27 mouse cellular contexts compared by ENCODE assay signal in genomic region chr6:34124401-34124800, GRCm38 (mm10). TPM values are rescaled to one million over a fixed set of nuclear protein-coding genes. Genes with fewer than 3 reads are reported as not detected.
A peak's percentile ranks its signal among the peaks of the same experiment; 100 is the strongest.
DNase-seq lines count a peak whose midpoint lies in the region; ATAC-seq lines count a peak whose summit lies in the region.
"Had no signal": no experiment of that assay in that cellular context is flagged by ENCODE, and none has a peak within 500 bp of the region (broad histone marks: within the 10 kb centered on the region; RNA-seq: fewer than 3 reads in every experiment).

No protein-coding gene starts in this region.

- H3K27me3 ChIP-seq in limb, embryonic 13.5 days: peaks cover 48% of the 10 kb centered on the region
- no peaks in the 10 kb centered on the region for H3K27me3 ChIP-seq in limb, embryonic 10.5 days (ENCODE audit: low read depth, poor library complexity, severe bottlenecking)
- H3K27me3 ChIP-seq: CH12.LX; forebrain, embryonic 13.5 days; heart, embryonic 13.5 days had no signal

- no peaks in the 10 kb centered on the region for H3K9me3 ChIP-seq in limb, embryonic 13.5 days
- no peaks in the 10 kb centered on the region for H3K9me3 ChIP-seq in limb, embryonic 10.5 days (replicated peaks)
- H3K9me3 ChIP-seq: forebrain, embryonic 10.5 days; forebrain, embryonic 13.5 days; G1E; heart, embryonic 10.5 days; heart, embryonic 13.5 days had no signal

- H3K27ac ChIP-seq in limb, embryonic 13.5 days: no peak overlapping the region
- no peak overlapping the region for H3K27ac ChIP-seq in limb, embryonic 10.5 days
- H3K27ac ChIP-seq: forebrain, embryonic 10.5 days; forebrain, embryonic 13.5 days; heart, embryonic 10.5 days; heart, embryonic 13.5 days; hindbrain, embryonic 14.5 days; hindbrain, postnatal 0 days had no signal

- no peaks in the 10 kb centered on the region for H3K4me1 ChIP-seq in limb, embryonic 13.5 days
- H3K4me1 ChIP-seq in limb, embryonic 10.5 days: no peaks in the 10 kb centered on the region
- H3K4me1 ChIP-seq: forebrain, embryonic 10.5 days; forebrain, embryonic 13.5 days had no signal

- H3K4me3 ChIP-seq in limb, embryonic 13.5 days: no peak overlapping the region
- no peak overlapping the region for H3K4me3 ChIP-seq in limb, embryonic 10.5 days
- H3K4me3 ChIP-seq: forebrain, embryonic 10.5 days; forebrain, embryonic 13.5 days; heart, embryonic 10.5 days; heart, embryonic 13.5 days had no signal

- H3K4me2 ChIP-seq in limb, embryonic 13.5 days (replicated peaks): no peak overlapping the region
- H3K4me2 ChIP-seq: forebrain, embryonic 13.5 days; heart, embryonic 13.5 days; hindbrain, embryonic 14.5 days had no signal

- 84% methylated on average over 2 of the region's 2 CpGs for WGBS in limb, embryonic 13.5 days
- 78% methylated on average over 2 of the region's 2 CpGs for WGBS in limb, embryonic 10.5 days

- no peaks in the 10 kb centered on the region for H3K36me3 ChIP-seq in limb, embryonic 13.5 days
- no peaks in the 10 kb centered on the region for H3K36me3 ChIP-seq in limb, embryonic 10.5 days
- H3K36me3 ChIP-seq: forebrain, embryonic 10.5 days; G1E; heart, embryonic 10.5 days; heart, embryonic 13.5 days had no signal

- no peak overlapping the region for H3K9ac ChIP-seq in limb, embryonic 13.5 days
- H3K9ac ChIP-seq: forebrain, embryonic 13.5 days; heart, embryonic 13.5 days; hindbrain, embryonic 14.5 days had no signal

- peak; percentile 40; the same call in 1 of the 2 replicates for ATAC-seq in limb, embryonic 13.5 days (ENCODE audit: low FRiP score, low read depth)
- no peak for ATAC-seq in granulocyte monocyte progenitor cell, adult 5-6 weeks (replicated peaks; ENCODE audit: poor library complexity, severe bottlenecking)
- ATAC-seq: forebrain, embryonic 13.5 days; forebrain, embryonic 16.5 days; hindbrain, postnatal 0 days; Patski had no signal

- DNase-seq in limb, embryonic 10.5 days (ENCODE audit: low spot score): no peak
- peak; percentile 50 for DNase-seq in thymus, postnatal 0 days (ENCODE audit: low spot score)
- DNase-seq in thymus, postnatal 25 days: peak; percentile 48
- no peak for DNase-seq in urinary bladder, postnatal 10 days (ENCODE audit: low spot score)
- DNase-seq: adrenal gland, postnatal 10 days; adrenal gland, postnatal 36 days; B cell, adult 2 months; cerebellum, adult 18-20 months; cerebellum, adult 9-10 months; cerebellum, postnatal 14 days; gastrocnemius, postnatal 10 days; gastrocnemius, postnatal 36 days; heart, adult 18-20 months; heart, postnatal 14 days; heart, postnatal 4 days had no signal

RNA-seq across cellular contexts. Expression of gene Slc35b4, which starts 52.5 kb away (rescaled TPM):
- 45.7 and 50.8 TPM in 2 replicates for polyA plus RNA-seq in limb, embryonic 13.5 days (2015; fragmentation: Nextera tagmentation; extraction: Ambion mirVana)
- polyA plus RNA-seq in limb, embryonic 10.5 days (2016; fragmentation: Nextera tagmentation; extraction: Ambion mirVana): 37.9 and 40.1 TPM in 2 replicates
- polyA plus RNA-seq in thymus, postnatal 0 days (2015; fragmentation: Nextera tagmentation; extraction: Ambion mirVana): 77.9 and 88.7 TPM in 2 replicates
- 33.6 and 34.9 TPM in 2 replicates for total RNA-seq in granulocyte monocyte progenitor cell, adult 5-6 weeks (2014; fragmentation: Nextera tagmentation)
- total RNA-seq in granulocyte monocyte progenitor cell, adult 5-6 weeks (2017): 25.9 and 36.7 TPM in 2 replicates

Comparison
In these comparisons a context has a peak if more than half of its experiments do, and no peak if none do; other contexts are left out.
1. DNase-seq: peak in thymus, postnatal 0 days (single experiment) and thymus, postnatal 25 days (single experiment); none in limb, embryonic 10.5 days (single experiment) and urinary bladder, postnatal 10 days (single experiment).